Mouse (Mus musculus): ENCODE measurements around the gene Cst11. TPM values are rescaled to one million over a fixed set of nuclear protein-coding genes. Genes with fewer than 3 reads are reported as not detected.
"Not testable (repeated sequence)": the region's sequence is repeated elsewhere in the genome, so short reads cannot be mapped to it uniquely, and the experiment has no call there.

The Cst11 gene
- not detected in 2 replicates for polyA plus RNA-seq (2015; fragmentation: Nextera tagmentation; extraction: Ambion mirVana)

DNA sequence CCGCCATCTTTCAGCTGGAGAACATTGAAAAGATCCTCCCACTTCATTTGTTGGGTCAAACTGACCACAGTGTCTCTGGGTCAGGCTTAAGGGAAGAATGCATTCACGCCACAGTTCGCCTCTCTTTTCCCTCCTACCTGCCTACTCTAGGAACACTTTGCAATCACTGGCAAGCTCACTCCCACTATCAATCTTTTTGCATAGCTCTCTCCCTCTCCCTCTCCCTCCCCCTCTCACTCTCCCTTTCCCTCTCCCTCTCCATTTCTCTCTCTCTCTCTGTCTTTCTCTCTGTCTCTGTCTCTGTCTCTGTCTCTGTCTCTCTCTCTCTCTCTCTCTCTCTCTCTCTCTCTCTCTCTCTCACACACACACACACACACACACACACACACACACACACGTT, at the start of gene Cst11:
TSS of gene Cst11 (minus strand) at position 101 of the 400 bp plus-strand sequence.
- not testable (repeated sequence) for H3K9ac ChIP-seq; H3K27me3 ChIP-seq; H3K36me3 ChIP-seq; H3K4me3 ChIP-seq; H3K9me3 ChIP-seq; H3K4me2 ChIP-seq; H3K4me1 ChIP-seq (replicated peaks); H3K27ac ChIP-seq; ATAC-seq (ENCODE audit: low FRiP score)
- 80% methylated on average over 4 of the region's 4 CpGs for WGBS

GRCm38 (mm10) chr2:148819909-148820308, 48.6 kb upstream of the Cst11 start, which contains the start of gene Cst13:
Gene Cst13 (plus strand): TSS chr2:148820081.
- Histone ChIP-seq H3K36me3 (no peaks in the 10 kb centered on the region), H3K4me3 (no peak within 1 kb of the TSS), H3K27ac (no peak within 1 kb of the TSS), H3K27me3 (no peaks in the 10 kb centered on the region), H3K9me3 (no peaks in the 10 kb centered on the region), H3K4me1 (replicated peaks) (no peaks in the 10 kb centered on the region), H3K4me2 (no peak within 1 kb of the TSS), H3K9ac (no peak within 1 kb of the TSS)
- ATAC-seq (ENCODE audit: low FRiP score), result no peak

DNA sequence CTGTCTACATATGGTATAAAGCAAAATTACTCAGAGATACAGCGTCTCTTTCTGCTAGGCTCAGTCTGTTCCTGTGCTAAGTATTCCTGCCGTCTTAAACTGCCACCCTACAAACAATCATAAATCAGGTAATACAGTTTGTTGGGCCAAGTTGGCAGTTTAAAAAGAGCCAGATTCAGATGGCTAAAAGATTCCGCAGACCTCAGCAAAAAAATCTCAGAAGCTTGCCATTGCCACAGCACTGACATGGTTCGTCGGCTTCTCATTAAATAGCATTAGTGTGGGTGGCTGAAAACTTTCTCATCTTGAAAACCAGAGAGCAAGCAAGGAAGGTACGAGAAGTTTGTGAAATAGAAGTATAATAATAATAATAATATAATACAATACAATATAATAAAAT, 35.4 kb upstream of the Cst11 start:
- Histone ChIP-seq H3K9me3 (no peaks in the 10 kb centered on the region), H3K36me3 (no peaks in the 10 kb centered on the region), H3K27ac (no peak overlapping the region), H3K4me3 (no peak overlapping the region), H3K27me3 (no peaks in the 10 kb centered on the region), H3K4me2 (no peak overlapping the region), H3K4me1 (replicated peaks) (no peaks in the 10 kb centered on the region), H3K9ac (no peak overlapping the region)
- 81% methylated on average over 6 of the region's 6 CpGs for WGBS
- ATAC-seq (ENCODE audit: low FRiP score), result no peak

DNA sequence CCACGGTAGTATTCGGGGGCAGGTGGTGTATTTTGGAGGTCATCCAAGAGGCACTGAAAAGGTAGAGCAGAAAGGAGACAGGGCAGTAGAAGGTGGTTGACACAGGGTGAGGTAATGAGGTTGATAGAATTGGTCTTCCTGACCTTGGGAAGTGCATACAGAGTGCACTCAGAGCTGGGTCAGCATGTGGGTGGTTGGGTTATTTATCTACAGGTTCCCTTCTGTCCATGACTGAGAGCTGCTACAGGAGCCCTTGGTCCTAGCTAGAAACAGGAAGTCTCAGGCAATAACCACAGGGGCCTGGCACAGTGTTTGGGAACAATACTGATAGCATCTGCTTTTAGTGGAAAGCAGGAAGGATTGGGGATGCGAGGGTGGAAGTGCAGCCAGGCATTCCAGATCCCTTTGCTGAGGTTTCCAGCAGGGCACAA, 30.2 kb upstream of the Cst11 start:
- Histone ChIP-seq H3K4me2 (no peak overlapping the region), H3K4me1 (replicated peaks) (no peaks in the 10 kb centered on the region), H3K4me3 (no peak overlapping the region), H3K27ac (no peak overlapping the region), H3K36me3 (no peaks in the 10 kb centered on the region), H3K27me3 (no peaks in the 10 kb centered on the region), H3K9ac (no peak overlapping the region), H3K9me3 (no peaks in the 10 kb centered on the region)
- no peak for ATAC-seq (ENCODE audit: low FRiP score)
- WGBS, result 64% methylated on average over 3 of the region's 3 CpGs

DNA sequence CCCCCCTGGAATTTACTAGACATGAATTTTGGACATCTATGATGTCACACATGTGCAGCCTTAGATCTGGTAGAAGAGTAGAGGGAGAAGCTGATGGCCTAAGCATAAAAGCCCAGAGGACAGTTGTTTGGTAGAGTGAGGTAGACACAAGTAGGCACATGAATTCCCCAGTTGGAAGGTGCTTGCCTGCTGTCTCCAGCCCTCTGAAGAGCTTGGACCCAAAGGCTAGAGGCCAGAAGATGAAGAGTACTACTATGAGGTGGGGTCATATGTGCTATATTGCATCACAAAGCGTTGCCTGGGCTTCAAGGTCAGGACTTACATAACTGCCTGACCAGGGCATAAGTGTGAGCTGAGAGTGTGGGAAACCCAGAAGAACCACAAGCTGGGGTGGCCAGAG, 27.2 kb upstream of the Cst11 start, which contains the start of gene Cst8:
TSS of gene Cst8 (plus strand) at position 301 of the 400 bp plus-strand sequence.
- H3K4me3 ChIP-seq, result no peak within 1 kb of the TSS
- H3K36me3 ChIP-seq, result no peaks in the 10 kb centered on the region
- 96% methylated on average over 1 of the region's 1 CpGs for WGBS
- no peaks in the 10 kb centered on the region for H3K4me1 ChIP-seq (replicated peaks)
- no peak within 1 kb of the TSS for H3K27ac ChIP-seq
- ATAC-seq (ENCODE audit: low FRiP score), result no peak
- H3K27me3 ChIP-seq, result no peaks in the 10 kb centered on the region
- H3K4me2 ChIP-seq, result no peak within 1 kb of the TSS
- no peak within 1 kb of the TSS for H3K9ac ChIP-seq
- no peaks in the 10 kb centered on the region for H3K9me3 ChIP-seq

DNA sequence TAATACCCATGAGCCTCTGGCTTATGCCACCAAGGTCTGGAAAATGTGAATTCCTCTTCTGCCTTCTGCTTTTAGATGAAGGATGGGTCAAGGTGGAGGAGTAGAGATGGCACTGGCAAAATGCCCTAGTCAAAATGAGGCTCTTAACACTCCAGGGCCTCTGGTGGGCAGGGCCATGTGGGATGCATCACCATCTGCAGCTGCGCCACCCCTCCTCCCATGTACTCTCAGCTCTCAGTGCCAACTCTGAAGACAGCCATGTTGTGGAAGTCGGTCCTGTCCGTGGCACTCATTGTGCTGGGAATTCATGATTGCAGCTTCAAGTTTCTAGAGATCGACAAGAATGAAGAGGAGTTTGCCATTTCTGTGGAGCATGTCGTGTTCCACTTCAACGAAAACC, 17.8 kb upstream of the Cst11 start, which contains the start of gene Cst12:
TSS of gene Cst12 (plus strand) at position 220 of the 400 bp plus-strand sequence.
- no peak within 1 kb of the TSS for H3K9ac ChIP-seq
- no peaks in the 10 kb centered on the region for H3K4me1 ChIP-seq (replicated peaks)
- no peak for ATAC-seq (ENCODE audit: low FRiP score)
- H3K27ac ChIP-seq, result no peak within 1 kb of the TSS
- no peaks in the 10 kb centered on the region for H3K27me3 ChIP-seq
- H3K4me3 ChIP-seq, result no peak within 1 kb of the TSS
- no peaks in the 10 kb centered on the region for H3K36me3 ChIP-seq
- H3K4me2 ChIP-seq, result no peak within 1 kb of the TSS
- H3K9me3 ChIP-seq, result no peaks in the 10 kb centered on the region
- WGBS, result 99% methylated on average over 6 of the region's 6 CpGs

DNA sequence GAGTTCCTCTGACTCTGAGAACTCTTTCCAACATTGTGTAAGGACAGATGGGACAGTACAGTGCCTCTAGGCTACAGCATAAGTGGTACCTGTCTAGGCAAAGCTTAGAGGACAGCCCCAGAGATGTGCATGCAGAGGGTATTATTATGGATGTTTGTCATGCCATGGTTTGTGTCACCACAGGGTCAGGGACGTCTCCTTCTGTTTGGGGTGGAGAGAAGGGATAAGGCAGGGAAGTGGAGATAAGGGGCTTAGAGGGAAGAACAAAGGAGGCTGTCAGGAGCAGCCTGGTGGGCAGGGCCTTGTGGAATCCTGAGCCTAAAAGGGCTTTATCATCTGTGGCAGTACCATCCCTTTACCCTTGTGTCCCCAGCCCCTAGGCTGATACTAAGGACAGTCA, 10.4 kb upstream of the Cst11 start, which contains the start of gene 8030411F24Rik:
TSS of gene 8030411F24Rik (plus strand) at position 301 of the 400 bp plus-strand sequence.
- Histone ChIP-seq H3K4me3 (no peak within 1 kb of the TSS), H3K9me3 (no peaks in the 10 kb centered on the region), H3K9ac (no peak within 1 kb of the TSS), H3K27ac (no peak within 1 kb of the TSS), H3K36me3 (no peaks in the 10 kb centered on the region), H3K4me2 (no peak within 1 kb of the TSS), H3K4me1 (replicated peaks) (no peaks in the 10 kb centered on the region), H3K27me3 (no peaks in the 10 kb centered on the region)
- WGBS, result 11% methylated on average over 1 of the region's 1 CpGs
- ATAC-seq (ENCODE audit: low FRiP score), result no peak

GRCm38 (mm10) chr2:148763648-148764388, 7.5 kb downstream of the Cst11 start:
- H3K27me3 ChIP-seq, result no peaks in the 10 kb centered on the region
- H3K4me1 ChIP-seq (replicated peaks), result no peaks in the 10 kb centered on the region
- H3K4me3 ChIP-seq, result no peak overlapping the region
- no peak overlapping the region for H3K4me2 ChIP-seq
- H3K9ac ChIP-seq, result no peak overlapping the region
- 95% methylated on average over 1 of the region's 1 CpGs for WGBS
- no peak for ATAC-seq (ENCODE audit: low FRiP score)
- no peaks in the 10 kb centered on the region for H3K9me3 ChIP-seq
- H3K27ac ChIP-seq, result no peak overlapping the region
- H3K36me3 ChIP-seq, result no peaks in the 10 kb centered on the region

DNA sequence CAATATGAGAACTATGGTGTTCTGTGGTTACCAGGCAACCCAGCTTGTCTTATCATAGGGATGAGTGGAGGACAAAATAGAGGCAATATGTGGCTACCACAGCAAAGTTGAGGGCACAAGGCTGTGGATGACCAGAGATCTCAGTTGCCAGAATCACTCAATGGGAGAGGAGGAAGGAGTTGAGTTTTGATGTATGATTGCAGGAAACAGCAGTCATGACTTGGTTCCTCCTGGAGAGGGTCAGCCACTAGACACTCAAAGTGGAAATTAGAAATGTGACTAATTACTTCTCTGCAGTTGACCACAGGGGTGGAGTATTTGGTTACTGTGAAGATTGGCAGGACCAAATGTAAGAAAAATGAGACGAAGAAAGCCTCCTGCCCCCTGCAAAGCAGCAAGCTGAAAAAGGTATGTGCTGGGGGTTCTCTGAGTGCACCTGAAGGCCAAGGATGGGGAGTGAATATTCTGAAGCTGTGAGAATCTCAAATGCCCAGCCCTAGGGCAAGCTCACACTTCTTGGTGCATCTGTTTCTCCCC, 16.9 kb downstream of the Cst11 start:
- H3K27me3 ChIP-seq, result 0 out of 2 replicates have a peak, but pooled peaks cover 6% of the 10 kb centered on the region
- no peaks in the 10 kb centered on the region for H3K9me3 ChIP-seq
- 81% methylated on average over 1 of the region's 1 CpGs for WGBS
- H3K4me3 ChIP-seq, result no peak overlapping the region
- no peaks in the 10 kb centered on the region for H3K36me3 ChIP-seq
- ATAC-seq (ENCODE audit: low FRiP score), result no peak
- H3K9ac ChIP-seq, result no peak overlapping the region
- H3K27ac ChIP-seq, result no peak overlapping the region
- H3K4me2 ChIP-seq, result no peak overlapping the region
- no peaks in the 10 kb centered on the region for H3K4me1 ChIP-seq (replicated peaks)

DNA sequence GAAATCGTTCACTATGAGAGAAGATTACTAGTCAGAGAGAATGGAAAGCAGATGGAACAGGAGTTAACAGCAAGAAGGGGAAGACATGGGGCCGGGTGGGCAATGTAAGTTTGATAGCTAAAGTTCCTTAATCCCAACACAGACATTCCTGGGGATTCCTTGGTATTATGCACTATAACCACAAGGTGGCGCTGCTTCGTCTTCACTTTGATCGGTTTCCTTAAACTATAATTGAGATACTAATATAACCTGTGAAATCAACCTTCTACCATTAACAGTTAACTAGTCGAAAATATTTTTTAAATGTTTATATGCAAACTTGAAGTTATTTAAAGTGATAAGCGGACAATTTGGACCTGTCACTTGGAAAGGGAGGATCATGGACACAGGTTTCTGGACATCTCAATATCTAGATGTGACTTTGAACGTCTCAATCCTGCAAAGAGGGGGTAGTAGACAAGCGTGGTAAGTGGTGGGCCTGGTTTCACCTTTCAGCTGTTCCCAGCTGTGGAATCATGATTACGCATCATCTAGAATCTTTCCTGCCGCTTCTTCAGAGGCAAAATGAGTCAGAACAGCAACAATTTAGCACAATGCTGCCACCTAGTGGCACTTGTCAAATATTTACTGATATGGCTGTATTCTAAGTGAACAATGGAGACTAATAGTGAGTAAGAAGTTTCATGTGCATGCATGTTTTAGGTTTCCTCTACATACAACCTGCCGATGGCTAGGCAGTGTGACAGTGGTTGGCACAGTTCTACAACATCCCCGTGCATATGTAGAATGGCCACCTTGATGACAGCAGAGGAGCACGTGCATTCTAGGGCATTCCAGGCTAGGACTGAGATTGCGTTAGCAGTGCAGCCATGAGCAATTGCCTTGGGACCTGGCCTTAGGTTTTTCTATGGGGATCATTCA, 19.1 kb downstream of the Cst11 start:
- H3K4me2 ChIP-seq, result peak overlapping the region; percentile 61
- peak overlapping the region; percentile 34 for H3K4me3 ChIP-seq
- peak; percentile 85 for ATAC-seq (ENCODE audit: low FRiP score)
- no peak overlapping the region for H3K27ac ChIP-seq
- no peaks in the 10 kb centered on the region for H3K9me3 ChIP-seq
- 19% methylated on average over 15 of the region's 15 CpGs for WGBS
- H3K4me1 ChIP-seq (replicated peaks), result no peaks in the 10 kb centered on the region
- H3K36me3 ChIP-seq, result no peaks in the 10 kb centered on the region
- no peak overlapping the region; the same call in 1 of the 2 replicates for H3K9ac ChIP-seq
- 0 out of 2 replicates have a peak, but pooled peaks cover 6% of the 10 kb centered on the region for H3K27me3 ChIP-seq

DNA sequence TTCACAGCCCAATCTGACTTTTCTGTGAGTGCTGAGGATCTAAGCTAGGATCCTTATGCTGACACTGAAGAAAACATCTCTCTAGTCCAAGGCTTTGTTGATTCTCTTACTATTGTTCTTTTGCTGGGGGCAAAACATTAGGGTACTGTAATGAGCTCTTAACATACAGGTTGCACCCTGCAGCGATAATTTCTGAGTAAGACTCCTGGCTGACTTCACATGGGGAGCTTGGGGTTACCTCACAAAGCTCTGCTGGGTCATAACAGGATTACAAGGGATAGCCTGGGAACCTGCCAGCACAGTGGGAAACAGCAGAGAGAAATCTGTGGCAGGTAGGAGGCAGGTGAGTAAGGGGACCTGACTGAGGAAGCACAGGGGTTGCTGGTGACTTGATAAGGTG, 21.2 kb downstream of the Cst11 start, which contains the start of gene Cstl1:
TSS of gene Cstl1 (plus strand) at position 301 of the 400 bp plus-strand sequence.
- no peaks in the 10 kb centered on the region for H3K36me3 ChIP-seq
- no peak for ATAC-seq (ENCODE audit: low FRiP score)
- 81% methylated on average over 1 of the region's 1 CpGs for WGBS

GRCm38 (mm10) chr2:148743846-148744407, 27.4 kb downstream of the Cst11 start:
- Histone ChIP-seq H3K9ac (no peak overlapping the region), H3K27ac (no peak overlapping the region), H3K27me3 (no peaks in the 10 kb centered on the region), H3K4me3 (no peak overlapping the region), H3K4me2 (no peak overlapping the region), H3K4me1 (replicated peaks) (no peaks in the 10 kb centered on the region), H3K36me3 (no peaks in the 10 kb centered on the region), H3K9me3 (no peaks in the 10 kb centered on the region)
- WGBS, result 82% methylated on average over 3 of the region's 3 CpGs
- ATAC-seq (ENCODE audit: low FRiP score), result no peak

More for the DNA sequence above, 21.2 kb downstream of the Cst11 start, which contains the start of gene Cstl1:
- Histone ChIP-seq H3K9me3 (no peaks in the 10 kb centered on the region), H3K4me3 (no peak within 1 kb of the TSS), H3K4me2 (no peak within 1 kb of the TSS), H3K9ac (no peak within 1 kb of the TSS), H3K27ac (no peak within 1 kb of the TSS), H3K4me1 (replicated peaks) (no peaks in the 10 kb centered on the region), H3K27me3 (0 out of 2 replicates have a peak, but pooled peaks cover 6% of the 10 kb centered on the region)
